Mouse (Mus musculus) stomach, embryonic 16.5 days (tissue): Measurements from ENCODE around the gene Znhit2. TPM values are rescaled to one million over a fixed set of nuclear protein-coding genes. Genes with fewer than 3 reads are reported as not detected.
A peak's percentile ranks its signal among the peaks of the same experiment; 100 is the strongest.

Experiments
- ATAC-seq: fragments of 200-750 bp; cut with Nextera tagmentation; 2 replicates; pipeline ENCODE4 v1.8.0; 2017; ENCODE audit warnings: moderate number of reproducible peaks, moderate TSS enrichment; ENCODE audit not compliant: insufficient read depth, low FRiP score
- H3K27ac ChIP-seq: fragments of 300-500 bp; sonication (generic); 2 replicates; pipeline ENCODE4 v1.5.1; 2014; ENCODE audit warnings: low read length
- H3K27me3 ChIP-seq: fragments of 300-500 bp; sonication (generic); 2 replicates; pipeline ENCODE4 v1.6.1; 2014; ENCODE audit warnings: low read length, control low read depth, mixed read lengths; ENCODE audit not compliant: control insufficient read depth, insufficient read depth
- H3K36me3 ChIP-seq: fragments of 300-500 bp; sonication (generic); 2 replicates; pipeline ENCODE4 v1.6.1; 2014; ENCODE audit warnings: low read length; ENCODE audit not compliant: control insufficient read depth, insufficient read depth
- H3K4me1 ChIP-seq: fragments of 300-500 bp; sonication (generic); 2 replicates; pipeline ENCODE4 v1.6.1; 2014; ENCODE audit warnings: low read length, control low read depth, mixed read lengths; ENCODE audit not compliant: control insufficient read depth, insufficient read depth
- H3K4me2 ChIP-seq: fragments of 300-500 bp; sonication (generic); 2 replicates; pipeline ENCODE4 v1.6.1; 2014; ENCODE audit warnings: low read depth, low read length, mixed read lengths
- H3K4me3 ChIP-seq: fragments of 300-500 bp; sonication (generic); replicated peaks from 2 replicates; pipeline ENCODE4 v1.5.1; 2014; ENCODE audit warnings: mild to moderate bottlenecking, low read length
- H3K9ac ChIP-seq: fragments of 300-500 bp; sonication (generic); 2 replicates; pipeline ENCODE4 v1.6.1; 2014; ENCODE audit warnings: low read length
- H3K9me3 ChIP-seq: fragments of 300-500 bp; sonication (generic); replicated peaks from 2 replicates; pipeline ENCODE4 v1.6.1; 2016; ENCODE audit warnings: low read length, control low read depth; ENCODE audit not compliant: control insufficient read depth
- whole genome bisulfite sequencing: fragments of 180-500 bp; shearing (Covaris S2); extraction: QIAGEN DNeasy Blood & Tissue Kit; methylation state at CpG from one replicate; pipeline ENCODE4 v1.1.7; 2014; 5-methylcytosine and 5-hydroxymethylcytosine counted together
- microRNA-seq: library from miRNA; unstranded; fragments of <30 nt; microRNA quantifications from one replicate; pipeline ENCODE4, GENCODE M21; 2016
- polyA plus RNA-seq: library from polyadenylated mRNA; unstranded; fragments of >200 nt; fragmentation: Nextera tagmentation; extraction: Ambion mirVana; gene quantifications from 2 replicates; pipeline ENCODE4 v1.2.1, GENCODE M21; 2015

Znhit2 gene
- polyA plus RNA-seq, 1 experiment from 2014 or later: 26.0 TPM

DNA sequence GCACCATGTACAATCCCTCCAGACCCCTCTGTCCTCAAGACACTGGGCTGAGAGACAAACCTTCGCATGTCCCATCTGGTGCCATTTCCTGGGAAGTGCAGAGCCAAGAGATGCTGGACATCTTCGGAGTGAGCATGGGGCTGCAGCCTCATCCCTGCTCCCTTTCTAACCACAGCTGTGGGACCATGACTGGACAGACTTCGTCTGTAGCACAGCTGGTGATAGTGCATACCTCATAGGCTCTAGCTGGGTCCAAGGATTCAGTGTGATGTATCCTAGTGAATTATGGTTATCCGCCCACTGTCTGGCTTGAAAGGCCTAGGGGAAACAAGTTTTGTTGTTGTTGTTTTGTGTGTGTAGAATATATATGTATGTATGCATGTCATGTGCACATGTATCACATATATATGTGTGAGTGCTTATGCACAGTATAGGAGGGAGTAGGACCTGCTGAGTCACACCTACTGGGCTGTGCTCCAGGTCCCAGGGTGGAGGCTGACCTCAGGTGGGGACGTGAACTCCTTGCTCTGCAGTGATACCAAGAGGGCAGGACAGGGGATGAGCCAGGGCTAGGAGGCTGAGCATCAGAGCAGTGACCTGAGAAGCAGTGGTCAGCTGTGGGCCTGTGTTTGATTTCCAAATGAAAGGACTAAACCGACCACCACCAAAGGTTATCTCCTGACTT is 41.3 kb downstream of the Znhit2 start:
- Histone ChIP-seq H3K4me3 (no peak overlapping the region), H3K36me3 (no peaks in the 10 kb centered on the region), H3K9me3 (no peaks in the 10 kb centered on the region), H3K4me1 (no peaks in the 10 kb centered on the region), H3K27me3 (no peaks in the 10 kb centered on the region), H3K4me2 (no peak overlapping the region), H3K27ac (no peak overlapping the region), H3K9ac (no peak overlapping the region)
- peak; percentile 32; the same call in 1 of the 2 replicates for ATAC-seq
- 73% methylated on average over 6 of the region's 6 CpGs for WGBS

DNA sequence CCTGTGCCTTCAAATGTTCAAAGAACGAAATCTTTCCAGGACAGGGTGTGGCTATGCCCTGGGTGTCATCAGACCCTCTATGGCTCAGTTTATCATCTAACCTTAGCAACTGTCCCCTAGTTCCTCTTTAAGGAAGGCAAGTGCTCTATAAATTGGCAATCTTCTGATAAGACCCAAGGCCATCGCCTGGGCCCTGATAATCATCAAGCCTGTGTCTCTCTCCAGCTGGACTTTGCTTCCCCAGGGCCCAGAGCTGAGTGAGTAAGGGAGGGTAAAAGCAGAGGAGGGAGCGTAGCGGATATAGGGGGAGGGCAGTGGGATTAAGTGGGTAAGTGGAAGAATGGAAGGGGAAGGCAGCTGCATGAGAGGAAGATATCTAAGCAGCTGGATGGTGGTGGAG is 43.5 kb downstream of the Znhit2 start:
- no peaks in the 10 kb centered on the region for H3K9me3 ChIP-seq
- H3K4me2 ChIP-seq: no peak overlapping the region
- no peaks in the 10 kb centered on the region for H3K36me3 ChIP-seq
- no peak overlapping the region for H3K4me3 ChIP-seq
- no peak overlapping the region for H3K27ac ChIP-seq
- 0 out of 2 replicates have a peak overlapping the region, but pooled peaks have one; percentile 3 for H3K9ac ChIP-seq
- no peaks in the 10 kb centered on the region for H3K4me1 ChIP-seq
- no peaks in the 10 kb centered on the region for H3K27me3 ChIP-seq
- no peak for ATAC-seq
- 67% methylated on average over 4 of the region's 4 CpGs for WGBS

DNA sequence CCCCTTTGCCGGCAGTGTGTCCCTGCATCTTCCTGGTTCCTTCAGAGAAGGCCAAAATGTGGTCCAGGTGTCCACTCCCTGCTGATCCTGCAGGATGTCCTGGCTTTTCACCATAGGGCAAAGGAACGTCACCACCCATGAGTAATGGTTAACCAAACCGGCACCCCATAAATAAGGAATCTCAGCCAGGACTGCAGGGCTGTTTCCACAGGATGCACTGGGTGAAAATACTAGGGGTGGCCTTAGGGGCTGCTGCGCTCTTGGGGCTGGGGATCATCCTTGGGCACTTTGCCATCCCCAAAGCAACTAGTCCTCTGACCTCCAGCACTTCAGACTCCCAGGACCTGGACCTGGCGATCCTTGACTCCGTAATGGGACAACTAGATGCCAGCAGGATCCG is 44.6 kb downstream of the Znhit2 start, which contains the start of gene Naaladl1:
Gene Naaladl1, plus strand, starts transcription at position 197 of the 400 bp plus-strand sequence.
- Histone ChIP-seq H3K4me3 (no peak within 1 kb of the TSS), H3K4me2 (no peak within 1 kb of the TSS), H3K9ac (0 out of 2 replicates have a peak within 1 kb of the TSS, but pooled peaks have one; percentile 3), H3K9me3 (no peaks in the 10 kb centered on the region), H3K27me3 (no peaks in the 10 kb centered on the region), H3K36me3 (no peaks in the 10 kb centered on the region), H3K4me1 (no peaks in the 10 kb centered on the region), H3K27ac (no peak within 1 kb of the TSS)
- WGBS: 80% methylated on average over 7 of the region's 7 CpGs
- no peak for ATAC-seq

Small RNA genes lying within 50 kb of the gene (microRNA-seq; reads per million reads assigned to microRNA genes)
- gene Mir6988: not detected

Other genes with a start within 250 kb of the Znhit2 start
- gene Frmd8, start 185.9 kb upstream of the Znhit2 start, polyA plus RNA-seq: 27.4 and 29.5 TPM in 2 replicates
- 5.1 and 5.5 TPM in 2 replicates for gene Slc25a45, start 183.4 kb upstream of the Znhit2 start, polyA plus RNA-seq
- 1.7 and 1.8 TPM in 2 replicates for gene Tigd3, start 167.0 kb upstream of the Znhit2 start, polyA plus RNA-seq
- gene Dpf2, start 148.2 kb upstream of the Znhit2 start, polyA plus RNA-seq: 117 and 127 TPM in 2 replicates
- gene Cdc42ep2, start 136.4 kb upstream of the Znhit2 start, polyA plus RNA-seq: 13.4 and 13.9 TPM in 2 replicates
- gene Pola2, start 97.0 kb upstream of the Znhit2 start, polyA plus RNA-seq: 49.6 and 50.4 TPM in 2 replicates
- not detected in 2 replicates for gene Slc22a20, start 75.0 kb upstream of the Znhit2 start, polyA plus RNA-seq
- gene Capn1, start 45.3 kb upstream of the Znhit2 start, polyA plus RNA-seq: 22.0 and 22.7 TPM in 2 replicates
- 27.5 and 29.2 TPM in 2 replicates for gene Syvn1, start 14.6 kb upstream of the Znhit2 start, polyA plus RNA-seq
- 63.2 and 65.9 TPM in 2 replicates for gene Mrpl49, start 3.4 kb upstream of the Znhit2 start, polyA plus RNA-seq
- gene Fau, start 3.3 kb upstream of the Znhit2 start, polyA plus RNA-seq: 635 and 729 TPM in 2 replicates
- 25.5 and 29.1 TPM in 2 replicates for gene Tm7sf2, start 7.2 kb downstream of the Znhit2 start, polyA plus RNA-seq
- gene Vps51, start 16.0 kb downstream of the Znhit2 start, polyA plus RNA-seq: 61.8 and 69.0 TPM in 2 replicates
- gene Tmem262, start 18.8 kb downstream of the Znhit2 start, polyA plus RNA-seq: not detected in 2 replicates
- gene Gm28374, start 21.1 kb downstream of the Znhit2 start, polyA plus RNA-seq: 0.71 and 1.3 TPM in 2 replicates
- 62.7 and 70.3 TPM in 2 replicates for gene Zfpl1, start 23.8 kb downstream of the Znhit2 start, polyA plus RNA-seq
- 29.9 and 31.0 TPM in 2 replicates for gene Cdca5, start 23.8 kb downstream of the Znhit2 start, polyA plus RNA-seq
- 0.19 TPM in 1 of 2 replicates, not detected in the other for gene AC131692.1, start 33.2 kb downstream of the Znhit2 start, polyA plus RNA-seq
- gene Naaladl1, start 44.6 kb downstream of the Znhit2 start, polyA plus RNA-seq: 1.2 and 2.9 TPM in 2 replicates
- gene Sac3d1, start 57.5 kb downstream of the Znhit2 start, polyA plus RNA-seq: 23.8 and 25.2 TPM in 2 replicates
- gene Snx15, start 67.1 kb downstream of the Znhit2 start, polyA plus RNA-seq: 30.9 and 31.9 TPM in 2 replicates
- 0.25 and 0.44 TPM in 2 replicates for gene Batf2, start 79.8 kb downstream of the Znhit2 start, polyA plus RNA-seq
- 96.8 and 106 TPM in 2 replicates for gene Arl2, start 80.4 kb downstream of the Znhit2 start, polyA plus RNA-seq
- gene Majin, start 123.2 kb downstream of the Znhit2 start, polyA plus RNA-seq: not detected in 2 replicates
- 0.41 and 0.48 TPM in 2 replicates for gene Gpha2, start 165.2 kb downstream of the Znhit2 start, polyA plus RNA-seq
- gene Ppp2r5b, start 174.7 kb downstream of the Znhit2 start, polyA plus RNA-seq: 20.6 and 22.1 TPM in 2 replicates
- gene Atg2a, start 180.5 kb downstream of the Znhit2 start, polyA plus RNA-seq: 9.3 and 11.2 TPM in 2 replicates
- 77.2 and 98.4 TPM in 2 replicates for gene Ehd1, start 215.5 kb downstream of the Znhit2 start, polyA plus RNA-seq
- 1.9 and 2.0 TPM in 2 replicates for gene Cdc42bpg, start 245.3 kb downstream of the Znhit2 start, polyA plus RNA-seq